Mouse (Mus musculus) thymus, adult 2 months (tissue): ENCODE measurements at regions not wholly inside any gene's neighbourhood (a gene's known extent, or its start where the extent isn't known, plus 50 kb on each side); places are given as distances from the start of the nearest gene placed in this dataset.

ENCODE experiments used
- CTCF ChIP-seq: fragments of 200-500 bp; IDR thresholded peaks from 2 replicates; pipeline ENCODE4 v1.5.1; 2012; ENCODE audit warnings: mild to moderate bottlenecking, control low read depth, low read length, moderate library complexity, borderline replicate concordance; ENCODE audit not compliant: control insufficient read depth, poor library complexity, insufficient read depth; ENCODE audit errors: extremely low read depth
- POLR2A ChIP-seq: fragments of 200-500 bp; IDR thresholded peaks from 2 replicates; pipeline ENCODE4 v1.6.1; 2012; ENCODE audit warnings: mild to moderate bottlenecking, low read length, control low read depth, moderate library complexity; ENCODE audit not compliant: control insufficient read depth, poor library complexity, insufficient read depth; ENCODE audit errors: extremely low read depth

DNA sequence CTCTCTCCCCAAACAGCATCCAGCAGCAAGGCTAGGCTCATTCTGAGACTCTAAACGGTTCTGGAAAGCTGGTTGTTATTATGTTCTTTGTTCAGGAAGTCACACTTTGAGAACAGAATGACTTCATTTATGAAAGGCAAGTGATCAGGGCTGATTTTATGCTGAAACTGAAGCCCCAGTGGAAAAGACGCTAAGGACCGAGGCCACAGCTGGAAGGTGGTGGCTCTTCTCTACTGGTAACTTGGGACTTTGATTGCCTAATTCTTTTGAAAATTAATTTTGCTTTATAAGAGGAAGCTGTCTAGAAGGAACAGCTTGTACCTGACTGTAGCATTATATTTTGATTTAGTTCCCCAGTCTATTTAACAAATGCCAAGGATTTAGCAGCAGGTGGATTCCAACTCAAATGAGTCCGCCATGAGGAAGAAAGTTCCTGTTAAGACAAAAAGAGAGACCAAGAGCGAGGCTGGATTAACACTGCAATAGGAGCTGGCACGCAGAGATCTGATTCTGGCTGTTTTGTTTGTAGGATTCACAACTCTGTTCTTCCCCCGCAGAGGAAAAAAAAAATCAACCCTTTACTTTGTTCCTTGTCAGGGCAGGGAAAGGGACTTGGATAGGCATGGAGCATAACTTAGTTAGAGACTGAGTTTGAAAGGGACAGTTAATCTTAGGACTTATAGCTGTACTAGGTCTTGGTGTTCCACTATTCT, 388.3 kb upstream of the Slc30a5 start:
- TF ChIP-seq POLR2A (no peak), CTCF (no peak)
